8 mouse cellular contexts compared by ENCODE assay signal in genomic region chr8:72547122-72547801, GRCm38 (mm10). TPM values are rescaled to one million over a fixed set of nuclear protein-coding genes. Genes with fewer than 3 reads are reported as not detected.
DNase-seq lines count a peak whose midpoint lies in the region; ATAC-seq and TF ChIP-seq lines count a peak whose summit lies in the region.

No protein-coding gene starts in this region.

- WGBS in forebrain, embryonic 12.5 days, result 2% methylated on average over 27 of the region's 27 CpGs
- 2% methylated on average over 24 of the region's 27 CpGs for WGBS in lung, postnatal 0 days
- 2% methylated on average over 27 of the region's 27 CpGs for WGBS in spleen, adult 2 months

- H3K27me3 ChIP-seq in MEL (ENCODE audit: control insufficient read depth in 1 of 2, insufficient read depth in 2 of 2, low read length in 2 of 2), result no peaks in the 10 kb centered on the region
- H3K27me3 ChIP-seq in forebrain, embryonic 12.5 days, result no peaks in the 10 kb centered on the region
- H3K27me3 ChIP-seq in lung, postnatal 0 days (replicated peaks; ENCODE audit: insufficient read depth, low read length), result no peaks in the 10 kb centered on the region
- no peaks in the 10 kb centered on the region for H3K27me3 ChIP-seq in spleen, adult 2 months (ENCODE audit: control insufficient read depth, insufficient read depth, low read length)

- TF ChIP-seq EP300 in MEL (IDR thresholded peaks at IDR 0.05; ENCODE audit: low read depth in 1 of 2, low read length in 2 of 2), result no peak
- no peak for TF ChIP-seq EP300 in lung, postnatal 0 days (IDR thresholded peaks at IDR 0.05)

- DNase-seq in heart, adult 11 months, result peak; percentile 94
- DNase-seq in heart, postnatal 4 days, result no peak
- peak; percentile 40 for DNase-seq in MEL (ENCODE audit: low read depth, low spot score)
- DNase-seq in induced T-regulatory cell, adult 2 months (ENCODE audit: low read depth), result peak; percentile 53
- DNase-seq in lung, postnatal 0 days (ENCODE audit: low spot score), result peak; percentile 13
- DNase-seq in spleen, adult 2 months (ENCODE audit: low read depth in 1 of 2, low spot score in 2 of 2), result peak in 1 of 2 experiments; percentile 5

- TF ChIP-seq RAD21 in MEL (IDR thresholded peaks at IDR 0.05; ENCODE audit: low read depth, low read length), result no peak

- no peaks in the 10 kb centered on the region for H3K9me3 ChIP-seq in MEL (replicated peaks; ENCODE audit: insufficient read depth, low read length)
- H3K9me3 ChIP-seq in forebrain, embryonic 12.5 days, result no peaks in the 10 kb centered on the region
- H3K9me3 ChIP-seq in lung, postnatal 0 days (ENCODE audit: low read length), result no peaks in the 10 kb centered on the region

- TF ChIP-seq CTCF in MEL (IDR thresholded peaks at IDR 0.05 in 2 of 3, conservative IDR thresholded peaks at IDR 0.05 in 1 of 3; ENCODE audit: control insufficient read depth in 1 of 3, insufficient read depth in 1 of 3, low read depth in 2 of 3, low read length in 3 of 3, poor library complexity in 1 of 3, severe bottlenecking in 1 of 3), result no peak
- TF ChIP-seq CTCF in lung, postnatal 0 days (IDR thresholded peaks at IDR 0.05), result no peak
- no peak for TF ChIP-seq CTCF in spleen, adult 2 months (IDR thresholded peaks at IDR 0.05; ENCODE audit: extremely low read depth, insufficient read depth, insufficient read length, insufficient replicate concordance)

- peaks cover 62% of the 10 kb centered on the region for H3K79me2 ChIP-seq in MEL (ENCODE audit: control insufficient read depth, insufficient read depth, low read length, poor library complexity)

- peak overlapping the region; percentile 96 for H3K4me2 ChIP-seq in forebrain, embryonic 12.5 days
- H3K4me2 ChIP-seq in lung, postnatal 0 days (replicated peaks; ENCODE audit: low read depth, low read length), result peak overlapping the region; percentile 96

- H3K4me1 ChIP-seq in MEL (ENCODE audit: control insufficient read depth in 1 of 2, insufficient read depth in 2 of 2, low read length in 2 of 2), result peaks cover 4 to 11% of the 10 kb centered on the region in 2 experiments
- H3K4me1 ChIP-seq in forebrain, embryonic 12.5 days, result peaks cover 30% of the 10 kb centered on the region
- peaks cover 12% of the 10 kb centered on the region for H3K4me1 ChIP-seq in lung, postnatal 0 days (ENCODE audit: insufficient read depth, low read depth, low read length)
- peaks cover 8% of the 10 kb centered on the region; the same call in 1 of the 2 replicates for H3K4me1 ChIP-seq in spleen, adult 2 months (ENCODE audit: control insufficient read depth, insufficient read depth, insufficient read length)

- peak overlapping the region; percentile 77 to 87 for H3K4me3 ChIP-seq in MEL (ENCODE audit: control insufficient read depth in 1 of 2, insufficient read depth in 1 of 2, low read depth in 2 of 2, low read length in 2 of 2)
- H3K4me3 ChIP-seq in forebrain, embryonic 12.5 days (replicated peaks), result peak overlapping the region; percentile 93
- peak overlapping the region; percentile 87 for H3K4me3 ChIP-seq in lung, postnatal 0 days (ENCODE audit: low read depth, low read length)
- H3K4me3 ChIP-seq in spleen, adult 2 months (ENCODE audit: extremely low read depth, insufficient read depth, insufficient read length), result peak overlapping the region; percentile 65

- peak; percentile 1; the same call in 1 of the 2 replicates for ATAC-seq in forebrain, embryonic 12.5 days (ENCODE audit: low FRiP score)
- ATAC-seq in lung, postnatal 0 days, result no peak
- no peak for ATAC-seq in megakaryocyte progenitor cell, adult 5-6 weeks (replicated peaks; ENCODE audit: poor library complexity)

- peak overlapping the region; percentile 32 for H3K27ac ChIP-seq in MEL (ENCODE audit: control insufficient read depth, low read depth, low read length)
- peak overlapping the region; percentile 84; the same call in 1 of the 2 replicates for H3K27ac ChIP-seq in forebrain, embryonic 12.5 days
- peak overlapping the region; percentile 85 for H3K27ac ChIP-seq in lung, postnatal 0 days (ENCODE audit: low read length)
- 0 out of 2 replicates have a peak overlapping the region, but pooled peaks have one; percentile 15 for H3K27ac ChIP-seq in spleen, adult 2 months (ENCODE audit: insufficient read depth, low read length)

- H3K36me3 ChIP-seq in MEL (ENCODE audit: control insufficient read depth in 1 of 2, insufficient read depth in 2 of 2, low read length in 2 of 2), result peaks cover 7 to 32% of the 10 kb centered on the region in 2 experiments
- H3K36me3 ChIP-seq in forebrain, embryonic 12.5 days (replicated peaks), result peaks cover 13% of the 10 kb centered on the region
- H3K36me3 ChIP-seq in lung, postnatal 0 days (ENCODE audit: insufficient read depth, low read length), result no peaks in the 10 kb centered on the region
- H3K36me3 ChIP-seq in spleen, adult 2 months (ENCODE audit: control insufficient read depth, insufficient read depth, low read length), result no peaks in the 10 kb centered on the region

- peak overlapping the region; percentile 90 for H3K9ac ChIP-seq in MEL (ENCODE audit: control insufficient read depth, low read depth, low read length, poor library complexity, severe bottlenecking)
- peak overlapping the region; percentile 94 for H3K9ac ChIP-seq in forebrain, embryonic 12.5 days
- peak overlapping the region; percentile 99 for H3K9ac ChIP-seq in lung, postnatal 0 days (replicated peaks; ENCODE audit: low read depth)

- no peak; a peak in 1 of 4 replicates for TF ChIP-seq POLR2A in MEL (IDR thresholded peaks at IDR 0.05; ENCODE audit: control insufficient read depth in 1 of 2, insufficient read depth in 1 of 2, low read depth in 1 of 2, low read length in 2 of 2, poor library complexity in 1 of 2)
- no peak for TF ChIP-seq POLR2A in spleen, adult 2 months (IDR thresholded peaks at IDR 0.05; ENCODE audit: low read depth, low read length)

TF ChIP-seq in MEL, 35 proteins besides CTCF, POLR2A, EP300 and RAD21:
- no peak for TF ChIP-seq GATA1 (IDR thresholded peaks at IDR 0.05; ENCODE audit: low read depth, low read length)
- TF ChIP-seq ZC3H11A (IDR thresholded peaks at IDR 0.05; ENCODE audit: low read depth, low read length), result no peak
- TF ChIP-seq MEF2A (IDR thresholded peaks at IDR 0.05; ENCODE audit: extremely low read depth, insufficient replicate concordance, low read depth, low read length, poor library complexity, severe bottlenecking), result no peak
- no peak for TF ChIP-seq MYC (IDR thresholded peaks at IDR 0.05; ENCODE audit: low read depth, low read length)
- no peak for TF ChIP-seq ZMIZ1 (IDR thresholded peaks at IDR 0.05; ENCODE audit: low read depth, low read length)
- TF ChIP-seq UBTF (IDR thresholded peaks at IDR 0.05; ENCODE audit: borderline replicate concordance, insufficient read depth, low read depth, low read length), result peak; percentile 98

RNA-seq across cellular contexts. Expression of gene Med26, which starts 0.8 kb away (rescaled TPM):
- 1 to 10 TPM; 8.6 TPM for total RNA-seq in heart, postnatal 4 days (2021)
- total RNA-seq in MEL (2012; rRNA removed), result 14.1 and 15.0 TPM in 2 replicates
- 10 to 100 TPM in 1 of 2 experiments, not detected in 1; 28.3 TPM for polyA plus RNA-seq in MEL (2012; ENCODE audit: insufficient read depth in 1 of 2, insufficient read length in 2 of 2, low read depth in 1 of 2, low replicate concordance in 2 of 2, missing spikeins in 1 of 2)
- polyA plus RNA-seq in forebrain, embryonic 12.5 days (2016; fragmentation: Nextera tagmentation; extraction: Ambion mirVana), result 20.2 and 20.8 TPM in 2 replicates
- 9.5 and 9.6 TPM in 2 replicates for polyA plus RNA-seq in lung, postnatal 0 days (2015; fragmentation: Nextera tagmentation; extraction: Ambion mirVana)
- polyA plus RNA-seq in spleen, adult 2 months (2012; rRNA removed), result 11.2 and 16.7 TPM in 2 replicates
- 10.0 and 12.0 TPM in 2 replicates for total RNA-seq in megakaryocyte progenitor cell, adult 5-6 weeks (2015)
- total RNA-seq in megakaryocyte progenitor cell, adult 5-6 weeks (2017), result 8.6 and 9.9 TPM in 2 replicates

RNA-seq across cellular contexts. Expression of gene Smim7, which starts 23.6 kb away (rescaled TPM):
- 100 to 1,000 TPM; 120 to 130 TPM for total RNA-seq in heart, postnatal 4 days (2021)
- total RNA-seq in MEL (2012; rRNA removed), result 34.3 and 39.3 TPM in 2 replicates
- polyA plus RNA-seq in MEL (2012; ENCODE audit: insufficient read depth in 1 of 2, insufficient read length in 2 of 2, low read depth in 1 of 2, low replicate concordance in 2 of 2, missing spikeins in 1 of 2), result 10 to 100 TPM in 1 of 2 experiments, not detected in 1; 43.6 TPM
- polyA plus RNA-seq in forebrain, embryonic 12.5 days (2016; fragmentation: Nextera tagmentation; extraction: Ambion mirVana), result 108 and 123 TPM in 2 replicates
- polyA plus RNA-seq in lung, postnatal 0 days (2015; fragmentation: Nextera tagmentation; extraction: Ambion mirVana), result 96.8 and 100 TPM in 2 replicates
- polyA plus RNA-seq in spleen, adult 2 months (2012; rRNA removed), result 28.1 and 31.1 TPM in 2 replicates
- 45.9 and 54.0 TPM in 2 replicates for total RNA-seq in megakaryocyte progenitor cell, adult 5-6 weeks (2015)
- total RNA-seq in megakaryocyte progenitor cell, adult 5-6 weeks (2017), result 47.5 and 52.1 TPM in 2 replicates

RNA-seq across cellular contexts. Expression of gene Tmem38a, which starts 24.6 kb away (rescaled TPM):
- 100 to 1,000 TPM; 213 to 221 TPM for total RNA-seq in heart, postnatal 4 days (2021)
- 0.92 and 1.1 TPM in 2 replicates for total RNA-seq in MEL (2012; rRNA removed)
- 1 to 10 TPM in 1 of 2 experiments, not detected in 1; 3.0 TPM for polyA plus RNA-seq in MEL (2012; ENCODE audit: insufficient read depth in 1 of 2, insufficient read length in 2 of 2, low read depth in 1 of 2, low replicate concordance in 2 of 2, missing spikeins in 1 of 2)
- 10.8 and 12.4 TPM in 2 replicates for polyA plus RNA-seq in forebrain, embryonic 12.5 days (2016; fragmentation: Nextera tagmentation; extraction: Ambion mirVana)
- 17.3 and 19.1 TPM in 2 replicates for polyA plus RNA-seq in lung, postnatal 0 days (2015; fragmentation: Nextera tagmentation; extraction: Ambion mirVana)
- polyA plus RNA-seq in spleen, adult 2 months (2012; rRNA removed), result 5.6 and 5.9 TPM in 2 replicates
- total RNA-seq in megakaryocyte progenitor cell, adult 5-6 weeks (2015), result 0.42 and 1.1 TPM in 2 replicates
- 0.58 and 1.6 TPM in 2 replicates for total RNA-seq in megakaryocyte progenitor cell, adult 5-6 weeks (2017)

RNA-seq across cellular contexts. Expression of gene Slc35e1, which starts 54.8 kb away (rescaled TPM):
- 10 to 100 TPM; 25.6 to 27.1 TPM for total RNA-seq in heart, postnatal 4 days (2021)
- total RNA-seq in MEL (2012; rRNA removed), result 24.4 and 31.7 TPM in 2 replicates
- 10 to 100 TPM in 1 of 2 experiments, not detected in 1; 30.4 TPM for polyA plus RNA-seq in MEL (2012; ENCODE audit: insufficient read depth in 1 of 2, insufficient read length in 2 of 2, low read depth in 1 of 2, low replicate concordance in 2 of 2, missing spikeins in 1 of 2)
- polyA plus RNA-seq in forebrain, embryonic 12.5 days (2016; fragmentation: Nextera tagmentation; extraction: Ambion mirVana), result 16.4 and 21.2 TPM in 2 replicates
- 9.8 and 10.5 TPM in 2 replicates for polyA plus RNA-seq in lung, postnatal 0 days (2015; fragmentation: Nextera tagmentation; extraction: Ambion mirVana)
- polyA plus RNA-seq in spleen, adult 2 months (2012; rRNA removed), result 55.2 and 71.0 TPM in 2 replicates
- 27.3 and 40.7 TPM in 2 replicates for total RNA-seq in megakaryocyte progenitor cell, adult 5-6 weeks (2015)
- 26.8 and 30.3 TPM in 2 replicates for total RNA-seq in megakaryocyte progenitor cell, adult 5-6 weeks (2017)

Comparison
In these comparisons a context has a peak if more than half of its experiments do, and no peak if none do; other contexts are left out.
1. H3K27ac ChIP-seq: peak in every context shown above with its lines; median percentile 85 in lung, postnatal 0 days; 84 in forebrain, embryonic 12.5 days; 32 in MEL; 15 in spleen, adult 2 months.